Mouse (Mus musculus): ENCODE results near the gene Rnf113a1. TPM values are rescaled to one million over a fixed set of nuclear protein-coding genes. Genes with fewer than 3 reads are reported as not detected.
"Not testable (repeated sequence)": the region's sequence is repeated elsewhere in the genome, so short reads cannot be mapped to it uniquely, and the experiment has no call there.

Gene Rnf113a1
- 13.6 and 14.4 TPM in 2 replicates for polyA plus RNA-seq (2015; fragmentation: Nextera tagmentation; extraction: Ambion mirVana)

DNA sequence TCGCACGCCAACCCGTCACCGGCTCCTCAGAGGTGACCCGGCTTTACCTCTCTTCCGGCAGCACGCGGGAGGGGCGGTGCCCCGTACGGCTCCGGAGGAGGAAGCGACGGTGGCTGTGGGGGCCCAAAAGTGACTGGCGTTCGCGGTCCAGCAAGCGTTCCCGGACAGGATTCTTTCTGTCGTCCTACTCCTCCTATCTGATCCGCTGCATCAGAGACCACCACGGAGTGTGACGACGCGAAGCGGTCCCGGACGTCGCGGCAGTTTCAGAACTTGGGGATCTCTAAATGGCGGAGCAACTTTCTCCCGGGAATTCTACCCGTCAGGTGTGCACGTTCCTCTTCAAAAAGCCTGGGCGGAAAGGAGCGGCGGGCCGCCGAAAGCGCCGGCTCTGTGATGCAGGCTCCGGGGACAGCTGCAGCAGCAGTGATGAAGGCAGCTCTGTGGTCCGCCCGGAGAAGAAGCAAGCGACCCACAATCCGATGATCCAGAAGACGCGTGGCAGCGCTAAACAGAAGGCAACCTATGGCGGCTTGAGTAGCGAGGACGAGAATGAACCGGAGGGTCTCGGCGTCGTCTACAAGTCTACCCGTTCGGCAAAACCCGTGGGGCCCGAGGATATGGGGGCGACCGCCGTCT, at the start of gene Rnf113a1, which contains the start of gene Ndufa1:
Gene Rnf113a1, plus strand, starts transcription at position 141 of the 639 bp plus-strand sequence.
Gene Ndufa1, minus strand, starts transcription at position 59 of the 639 bp plus-strand sequence.
- peak within 1 kb of the TSS; percentile 65 for H3K9ac ChIP-seq
- 20% methylated on average over 61 of the region's 63 CpGs for WGBS
- H3K27ac ChIP-seq = peak within 1 kb of the TSS; percentile 48; the same call in 1 of the 2 replicates
- H3K4me1 ChIP-seq = peaks cover 3% of the 10 kb centered on the region; the same call in 1 of the 2 replicates
- H3K4me3 ChIP-seq = peak within 1 kb of the TSS; percentile 53
- peak within 1 kb of the TSS; percentile 63 for H3K4me2 ChIP-seq
- peak; percentile 93 for ATAC-seq
- H3K36me3 ChIP-seq (ENCODE audit: poor library complexity, severe bottlenecking) = 0 out of 2 replicates have a peak, but pooled peaks cover 3% of the 10 kb centered on the region
- H3K27me3 ChIP-seq = no peaks in the 10 kb centered on the region
- H3K9me3 ChIP-seq (replicated peaks) = no peaks in the 10 kb centered on the region

GRCm38 (mm10) chrX:37141732-37142131, 49.3 kb upstream of the Rnf113a1 start:
- no peaks in the 10 kb centered on the region for H3K4me1 ChIP-seq
- H3K27me3 ChIP-seq = no peaks in the 10 kb centered on the region
- H3K36me3 ChIP-seq (ENCODE audit: poor library complexity, severe bottlenecking) = peaks cover 40% of the 10 kb centered on the region
- H3K9ac ChIP-seq = no peak overlapping the region
- no peak for ATAC-seq
- H3K27ac ChIP-seq = no peak overlapping the region
- H3K4me3 ChIP-seq = no peak overlapping the region
- no peak overlapping the region for H3K4me2 ChIP-seq
- 91% methylated on average over 3 of the region's 3 CpGs for WGBS
- no peaks in the 10 kb centered on the region for H3K9me3 ChIP-seq (replicated peaks)

- not testable (repeated sequence) for H3K9ac ChIP-seq; H3K9me3 ChIP-seq (replicated peaks); H3K27me3 ChIP-seq; ATAC-seq; H3K4me2 ChIP-seq; H3K4me3 ChIP-seq; H3K27ac ChIP-seq; H3K4me1 ChIP-seq
- WGBS = no CpG with 5 or more reads among the region's 4 CpGs
- peaks cover 29% of the 10 kb centered on the region for H3K36me3 ChIP-seq (ENCODE audit: poor library complexity, severe bottlenecking)
Measured at GRCm38 (mm10) chrX:37144498-37144897, 46.5 kb upstream of the Rnf113a1 start.

DNA sequence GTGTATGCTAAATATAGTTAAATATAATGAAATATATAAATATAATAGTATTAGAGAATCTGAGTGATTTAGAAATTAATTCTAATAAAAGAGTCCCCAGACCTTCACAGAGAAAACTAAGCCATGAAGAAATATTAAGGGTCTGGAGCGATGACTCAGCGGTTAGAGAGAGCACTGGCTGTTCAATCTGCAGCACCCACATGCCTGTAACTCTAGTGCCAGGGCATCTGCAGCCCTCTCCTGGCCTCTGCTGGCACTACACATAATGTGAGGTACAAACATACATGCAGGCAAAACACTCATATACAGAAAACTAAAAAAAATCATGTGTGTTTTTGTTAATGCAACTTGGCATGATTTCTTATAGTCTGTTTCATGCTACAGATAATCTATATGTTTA, 46.1 kb upstream of the Rnf113a1 start:
- no peak for ATAC-seq
- no peak overlapping the region for H3K9ac ChIP-seq
- H3K9me3 ChIP-seq (replicated peaks) = no peaks in the 10 kb centered on the region
- no peak overlapping the region for H3K27ac ChIP-seq
- H3K4me2 ChIP-seq = no peak overlapping the region
- H3K4me3 ChIP-seq = no peak overlapping the region
- H3K36me3 ChIP-seq (ENCODE audit: poor library complexity, severe bottlenecking) = peaks cover 29% of the 10 kb centered on the region
- WGBS = 93% methylated on average over 2 of the region's 2 CpGs
- H3K4me1 ChIP-seq = no peaks in the 10 kb centered on the region
- no peaks in the 10 kb centered on the region for H3K27me3 ChIP-seq

DNA sequence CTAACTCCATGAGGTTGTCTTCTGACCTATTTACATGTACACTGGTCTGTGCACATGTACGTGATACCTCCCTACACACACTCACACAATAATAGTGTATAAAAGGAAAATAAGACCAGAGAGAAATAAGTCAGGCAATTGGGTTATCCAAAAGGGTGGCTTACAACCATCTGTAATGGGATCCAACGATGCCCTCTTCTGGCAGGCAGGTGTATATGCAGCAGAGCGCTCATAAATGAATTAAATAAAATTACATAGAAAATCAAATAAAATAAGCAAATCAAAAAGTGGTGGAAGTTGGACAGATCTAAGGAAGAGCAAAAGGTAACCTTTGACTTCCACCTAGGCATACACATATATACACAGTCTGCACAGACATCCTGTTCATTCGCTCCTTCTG, 33.2 kb upstream of the Rnf113a1 start:
- Histone ChIP-seq H3K36me3 (ENCODE audit: poor library complexity, severe bottlenecking) (peaks cover 19% of the 10 kb centered on the region), H3K9me3 (replicated peaks) (no peaks in the 10 kb centered on the region), H3K4me2 (no peak overlapping the region), H3K4me1 (no peaks in the 10 kb centered on the region), H3K9ac (no peak overlapping the region), H3K27ac (no peak overlapping the region), H3K27me3 (no peaks in the 10 kb centered on the region), H3K4me3 (no peak overlapping the region)
- no peak for ATAC-seq
- 58% methylated on average over 4 of the region's 4 CpGs for WGBS

DNA sequence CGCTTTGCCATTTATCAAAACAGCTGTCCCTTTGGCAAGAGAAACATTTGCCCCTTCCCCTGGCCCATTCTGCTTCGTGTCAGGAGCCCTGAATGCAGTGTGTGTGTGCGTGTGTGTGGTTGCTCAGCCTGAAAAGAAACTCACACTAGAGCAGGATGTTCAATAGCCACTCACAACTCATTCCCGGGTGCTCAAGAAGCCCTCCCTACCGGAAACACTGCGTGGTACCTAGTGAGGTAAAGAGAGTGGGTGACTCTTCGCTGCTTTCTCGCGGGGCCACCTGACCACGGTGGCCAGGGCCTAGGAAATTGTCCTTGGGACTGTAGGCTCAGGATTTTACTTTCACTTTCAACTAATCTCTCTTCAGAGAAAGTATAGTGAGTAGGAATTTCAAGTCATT, 29.9 kb upstream of the Rnf113a1 start:
- no peaks in the 10 kb centered on the region for H3K9me3 ChIP-seq (replicated peaks)
- H3K9ac ChIP-seq = no peak overlapping the region
- no peak overlapping the region for H3K4me2 ChIP-seq
- no peak overlapping the region for H3K27ac ChIP-seq
- ATAC-seq = no peak
- H3K36me3 ChIP-seq (ENCODE audit: poor library complexity, severe bottlenecking) = peaks cover 4% of the 10 kb centered on the region; the same call in 1 of the 2 replicates
- whole genome bisulfite sequencing = 81% methylated on average over 10 of the region's 10 CpGs
- H3K4me1 ChIP-seq = no peaks in the 10 kb centered on the region
- H3K4me3 ChIP-seq = no peak overlapping the region
- H3K27me3 ChIP-seq = no peaks in the 10 kb centered on the region

DNA sequence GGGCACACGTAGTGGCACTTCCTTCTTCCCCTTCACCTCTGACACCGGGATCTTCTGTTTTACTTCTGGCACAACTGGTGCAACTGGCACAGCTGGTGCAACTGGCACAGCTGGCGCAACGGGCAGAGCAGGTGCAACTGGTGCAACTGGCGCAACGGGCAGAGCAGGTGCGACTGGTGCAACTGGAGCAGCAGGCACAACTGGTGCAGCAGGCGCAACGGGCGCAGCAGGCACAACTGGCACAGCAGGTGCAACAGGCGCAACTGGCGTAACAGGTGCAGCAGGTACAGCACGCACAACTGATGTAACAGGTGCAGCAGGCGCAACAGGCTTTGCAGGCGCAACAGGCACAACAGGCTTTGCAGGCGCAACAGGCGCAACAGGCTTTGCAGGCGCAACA, 27.9 kb upstream of the Rnf113a1 start:
- H3K9me3 ChIP-seq (replicated peaks) = no peaks in the 10 kb centered on the region
- H3K27ac ChIP-seq = no peak overlapping the region
- ATAC-seq = no peak
- no peaks in the 10 kb centered on the region for H3K27me3 ChIP-seq
- no peak overlapping the region for H3K9ac ChIP-seq
- no peak overlapping the region for H3K4me3 ChIP-seq
- no peaks in the 10 kb centered on the region for H3K4me1 ChIP-seq
- no peak overlapping the region for H3K4me2 ChIP-seq
- 76% methylated on average over 18 of the region's 18 CpGs for WGBS
- H3K36me3 ChIP-seq (ENCODE audit: poor library complexity, severe bottlenecking) = no peaks in the 10 kb centered on the region

GRCm38 (mm10) chrX:37167085-37167484, 24.0 kb upstream of the Rnf113a1 start:
- Histone ChIP-seq H3K4me2 (no peak overlapping the region), H3K27ac (no peak overlapping the region), H3K36me3 (ENCODE audit: poor library complexity, severe bottlenecking) (no peaks in the 10 kb centered on the region), H3K9ac (no peak overlapping the region), H3K27me3 (no peaks in the 10 kb centered on the region), H3K4me3 (no peak overlapping the region), H3K4me1 (no peaks in the 10 kb centered on the region), H3K9me3 (replicated peaks) (no peaks in the 10 kb centered on the region)
- ATAC-seq = no peak
- WGBS = 34% methylated on average over 3 of the region's 3 CpGs

GRCm38 (mm10) chrX:37168742-37169141, 22.3 kb upstream of the Rnf113a1 start, which contains the start of gene Akap14:
Akap14 (minus strand) TSS chrX:37168842.
- no peak within 1 kb of the TSS for H3K4me3 ChIP-seq
- no peak within 1 kb of the TSS for H3K4me2 ChIP-seq
- H3K9ac ChIP-seq = no peak within 1 kb of the TSS
- 40% methylated on average over 5 of the region's 5 CpGs for WGBS
- H3K9me3 ChIP-seq (replicated peaks) = no peaks in the 10 kb centered on the region
- H3K4me1 ChIP-seq = no peaks in the 10 kb centered on the region
- H3K27ac ChIP-seq = no peak within 1 kb of the TSS
- H3K27me3 ChIP-seq = no peaks in the 10 kb centered on the region
- ATAC-seq = no peak
- no peaks in the 10 kb centered on the region for H3K36me3 ChIP-seq (ENCODE audit: poor library complexity, severe bottlenecking)

DNA sequence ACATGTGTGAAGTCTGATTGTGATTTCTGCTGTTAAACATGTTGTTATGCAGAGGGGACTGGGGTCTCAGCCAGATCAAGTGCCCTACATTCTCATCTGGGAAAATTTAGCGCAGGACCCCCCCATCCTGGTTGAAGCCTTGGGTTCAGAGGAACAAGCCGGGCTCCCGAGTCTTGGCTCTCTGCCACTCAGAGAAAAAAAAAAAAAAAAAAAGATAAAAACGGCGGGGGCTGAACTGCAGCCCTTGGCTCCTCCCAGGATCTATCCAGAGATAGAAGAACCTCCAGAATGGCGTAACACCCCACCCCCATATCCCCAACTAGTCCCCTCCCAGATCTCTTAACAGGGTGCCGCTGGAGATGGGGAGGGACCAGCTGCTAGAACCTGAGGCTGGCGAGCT, 6.6 kb upstream of the Rnf113a1 start:
- H3K9me3 ChIP-seq (replicated peaks); H3K27ac ChIP-seq; ATAC-seq; H3K4me2 ChIP-seq; H3K9ac ChIP-seq; H3K27me3 ChIP-seq; H3K36me3 ChIP-seq (ENCODE audit: poor library complexity, severe bottlenecking); H3K4me1 ChIP-seq; H3K4me3 ChIP-seq: not testable (repeated sequence)
- 62% methylated on average over 6 of the region's 8 CpGs for WGBS

DNA sequence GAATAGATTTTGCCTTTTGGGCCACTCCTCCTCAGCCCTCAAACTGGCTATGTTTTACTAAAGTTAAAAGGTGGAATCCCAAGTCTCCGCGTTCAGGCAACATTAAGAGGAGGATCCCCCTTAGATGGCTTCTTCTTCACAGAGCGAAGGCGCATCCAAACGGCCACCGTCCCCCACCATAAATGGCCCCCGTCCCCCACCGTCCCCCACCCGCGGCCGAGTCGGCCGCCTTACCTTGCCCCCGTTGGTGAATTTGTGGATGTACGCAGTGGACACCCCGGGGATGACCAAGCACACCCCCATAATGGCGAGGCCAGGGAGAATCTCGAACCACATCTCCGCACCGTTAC, 315 bp upstream of the Rnf113a1 start:
- 0 out of 2 replicates have a peak, but pooled peaks cover 3% of the 10 kb centered on the region for H3K36me3 ChIP-seq (ENCODE audit: poor library complexity, severe bottlenecking)
- peaks cover 3% of the 10 kb centered on the region; the same call in 1 of the 2 replicates for H3K4me1 ChIP-seq
- peak overlapping the region; percentile 53 for H3K4me3 ChIP-seq
- H3K9ac ChIP-seq = peak overlapping the region; percentile 65
- H3K4me2 ChIP-seq = peak overlapping the region; percentile 63
- H3K9me3 ChIP-seq (replicated peaks) = no peaks in the 10 kb centered on the region
- H3K27me3 ChIP-seq = no peaks in the 10 kb centered on the region
- ATAC-seq = no peak
- 15% methylated on average over 19 of the region's 20 CpGs for WGBS
- no peak overlapping the region for H3K27ac ChIP-seq

DNA sequence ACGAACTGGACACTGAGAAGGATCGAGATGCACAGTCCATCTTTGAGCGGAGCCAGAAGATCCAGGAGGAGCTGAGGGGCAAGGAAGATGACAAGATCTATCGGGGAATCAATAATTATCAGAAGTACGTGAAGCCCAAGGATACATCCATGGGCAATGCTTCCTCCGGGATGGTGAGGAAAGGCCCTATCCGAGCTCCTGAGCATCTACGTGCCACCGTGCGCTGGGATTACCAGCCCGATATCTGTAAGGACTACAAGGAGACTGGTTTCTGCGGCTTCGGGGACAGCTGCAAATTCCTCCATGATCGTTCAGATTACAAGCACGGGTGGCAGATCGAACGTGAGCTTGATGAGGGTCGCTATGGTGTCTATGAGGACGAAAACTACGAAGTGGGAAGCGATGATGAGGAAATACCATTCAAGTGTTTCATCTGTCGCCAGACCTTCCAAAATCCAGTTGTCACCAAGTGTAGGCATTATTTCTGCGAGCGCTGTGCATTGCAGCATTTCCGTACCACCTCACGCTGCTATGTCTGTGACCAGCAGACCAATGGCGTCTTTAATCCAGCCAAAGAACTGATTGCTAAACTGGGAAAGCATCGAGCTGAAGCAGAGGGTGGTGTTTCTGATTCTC, 817 bp downstream of the Rnf113a1 start:
- Histone ChIP-seq H3K27ac (peak overlapping the region; percentile 48; the same call in 1 of the 2 replicates), H3K4me3 (peak overlapping the region; percentile 53), H3K4me1 (peaks cover 3% of the 10 kb centered on the region; the same call in 1 of the 2 replicates), H3K9ac (peak overlapping the region; percentile 65), H3K9me3 (replicated peaks) (no peaks in the 10 kb centered on the region), H3K36me3 (ENCODE audit: poor library complexity, severe bottlenecking) (0 out of 2 replicates have a peak, but pooled peaks cover 3% of the 10 kb centered on the region), H3K4me2 (peak overlapping the region; percentile 63), H3K27me3 (no peaks in the 10 kb centered on the region)
- WGBS = 20% methylated on average over 28 of the region's 28 CpGs
- peak; percentile 46 for ATAC-seq

All from forebrain, embryonic 13.5 days (tissue).